Mouse (Mus musculus) adrenal gland (tissue): ENCODE measurements at regions not wholly inside any gene's neighbourhood (a gene's known extent, or its start where the extent isn't known, plus 50 kb on each side); places are given as distances from the start of the nearest gene placed in this dataset.

ENCODE experiments used
- intact Hi-C: fragments of 180-260 bp; cut with DNase I; formaldehyde crosslinking; loops from one replicate; pipeline ENCODE4 v1.15.1; 2025

DNA sequence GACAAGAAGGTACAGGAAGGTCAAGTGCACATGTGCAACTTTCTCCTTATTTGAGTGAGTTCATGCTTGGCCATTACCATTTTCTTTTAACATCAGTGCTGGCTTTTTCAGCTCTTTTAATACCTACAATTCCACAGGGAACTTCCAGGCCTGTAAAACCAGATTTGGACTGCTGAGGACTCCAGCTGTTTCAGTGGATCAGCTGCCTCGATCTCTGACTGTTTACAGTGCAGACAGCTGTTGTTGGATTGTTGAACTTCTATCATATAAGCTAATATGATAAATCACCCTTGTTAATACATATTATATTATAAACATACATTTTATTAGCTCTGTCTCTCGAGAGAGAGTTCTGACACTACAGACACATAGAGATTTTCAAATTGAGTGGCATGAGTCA, 126.1 kb upstream of the Adamts5 start:
- intact Hi-C loops, result no loop called here

DNA sequence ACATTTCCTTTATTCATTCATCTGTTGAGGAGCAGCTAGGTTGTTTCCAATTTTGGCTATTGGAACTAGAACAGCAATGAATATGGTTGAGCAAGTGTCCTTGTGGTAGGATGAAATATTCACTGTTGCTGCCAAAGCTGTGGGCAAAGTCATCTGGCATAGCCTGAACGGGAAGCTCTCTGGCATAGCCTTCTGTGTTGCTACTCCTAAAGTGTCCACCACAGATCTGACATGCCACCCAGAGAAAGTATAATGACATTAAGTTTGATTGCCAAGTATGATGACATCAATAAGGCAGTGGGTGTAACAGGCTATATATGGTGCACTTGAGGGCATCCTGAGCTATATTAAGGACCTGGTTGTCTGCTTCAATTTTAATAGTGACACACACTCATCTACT, 113.7 kb upstream of the Adamts5 start:
- intact Hi-C loops, result no loop called here

DNA sequence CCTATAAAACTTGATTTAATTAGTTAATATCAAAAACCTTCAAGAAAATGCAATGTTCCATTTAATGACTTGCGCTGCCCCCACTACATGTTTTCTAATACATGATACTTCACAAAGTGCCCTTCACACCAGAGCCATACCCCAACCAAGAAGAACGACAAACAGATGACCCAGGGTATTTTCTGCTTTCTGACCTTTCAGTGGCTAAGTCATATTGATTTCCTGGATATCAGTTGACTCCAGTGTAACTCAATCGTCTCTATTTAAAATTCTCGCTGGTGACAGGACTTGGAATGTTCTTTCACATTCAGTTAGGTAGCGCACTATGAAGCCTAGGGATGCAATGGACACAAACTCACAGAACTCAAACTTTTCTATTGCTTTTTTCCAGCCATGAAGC, 109.4 kb upstream of the Adamts5 start:
- intact Hi-C loops, result no loop called here

DNA sequence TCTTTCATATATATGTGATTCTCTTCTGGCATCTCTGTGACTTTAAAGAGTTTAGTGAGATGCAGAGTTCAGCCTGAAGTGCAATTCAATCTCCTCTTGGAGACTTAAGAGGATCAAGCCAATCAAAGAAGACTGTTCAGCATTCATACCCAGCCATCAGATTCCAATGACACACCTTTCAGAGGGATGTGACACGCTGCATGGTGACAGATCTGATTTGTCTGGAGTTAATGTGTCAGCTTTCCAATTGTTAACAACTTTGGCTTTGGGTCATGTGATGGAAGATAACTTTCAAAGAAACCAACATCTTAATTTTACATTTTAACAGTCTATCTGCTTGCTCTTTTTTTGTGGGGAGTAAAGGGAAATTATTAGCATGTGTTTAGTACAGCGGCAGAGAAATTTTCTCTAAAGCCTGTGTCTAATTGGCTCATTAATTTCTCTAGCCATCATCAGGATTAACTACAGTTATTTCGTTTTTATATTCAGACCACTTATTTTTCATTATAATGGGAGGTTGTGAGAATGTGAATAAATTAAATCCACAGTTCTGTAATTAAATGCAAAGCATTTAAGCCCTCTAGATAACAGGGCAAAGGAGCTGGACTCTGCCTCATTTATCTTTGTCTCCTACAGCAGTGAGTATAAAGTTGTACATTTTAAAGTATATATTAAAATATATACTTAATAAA, 108.2 kb upstream of the Adamts5 start:
- intact Hi-C loops, result no loop called here

DNA sequence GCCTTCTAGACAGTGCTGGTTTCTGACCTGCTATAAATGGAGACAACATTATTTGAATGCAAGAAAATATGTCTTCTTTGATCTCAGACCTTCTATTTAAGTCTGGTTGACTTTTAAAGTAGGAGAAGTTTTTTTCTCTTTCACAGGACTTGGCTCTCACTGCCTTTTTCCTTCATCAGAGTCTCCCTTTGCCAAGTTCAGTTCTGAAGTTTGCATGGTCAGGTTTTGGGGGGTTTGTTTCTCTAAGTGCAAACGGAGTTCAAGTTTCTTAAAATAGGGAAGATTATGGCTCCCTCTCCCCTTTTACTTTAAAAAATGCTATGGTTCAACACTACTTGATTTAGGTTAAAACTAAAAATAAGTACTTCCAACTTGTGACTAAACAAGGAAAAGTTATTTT, 106.2 kb upstream of the Adamts5 start:
- intact Hi-C loops, result no loop called here

DNA sequence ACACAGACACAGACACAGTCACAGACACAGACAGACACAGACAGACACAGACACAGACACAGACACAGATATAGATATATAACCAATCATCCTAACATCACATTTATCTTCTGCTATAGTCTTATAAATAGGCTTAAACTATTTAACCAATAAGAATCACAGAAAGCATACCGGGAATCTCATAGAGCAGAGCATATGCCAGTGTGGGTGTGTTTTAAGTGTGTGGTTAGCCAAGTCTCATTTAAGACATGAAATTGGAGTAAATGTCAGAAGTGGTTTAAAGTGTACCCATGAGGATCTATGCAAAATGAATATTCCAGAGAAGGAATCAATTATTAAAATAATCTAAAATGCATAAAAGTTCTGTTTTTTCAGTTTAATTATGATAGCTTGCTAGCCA, 99.2 kb upstream of the Adamts5 start:
- intact Hi-C loops, result no loop called here

DNA sequence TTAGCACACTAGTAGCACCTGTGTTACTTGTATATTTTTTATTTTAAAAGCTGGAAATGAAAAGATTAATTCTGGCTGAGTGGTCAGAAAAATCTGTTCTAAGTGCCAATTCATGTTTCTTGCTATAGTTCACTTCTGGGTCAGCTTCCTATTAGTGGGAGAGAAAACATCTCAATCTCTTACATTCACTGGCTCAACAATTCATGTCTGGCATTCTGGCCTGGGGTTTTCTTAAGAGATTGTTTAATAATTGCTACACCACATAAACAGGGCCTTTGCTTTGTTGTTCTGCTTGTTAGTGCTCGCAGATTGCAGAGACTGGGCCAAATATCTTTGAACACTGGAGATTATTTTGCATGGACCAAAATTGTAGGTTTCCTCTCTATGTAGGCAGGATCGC, 84.2 kb upstream of the Adamts5 start:
- intact Hi-C loops, result no loop called here

DNA sequence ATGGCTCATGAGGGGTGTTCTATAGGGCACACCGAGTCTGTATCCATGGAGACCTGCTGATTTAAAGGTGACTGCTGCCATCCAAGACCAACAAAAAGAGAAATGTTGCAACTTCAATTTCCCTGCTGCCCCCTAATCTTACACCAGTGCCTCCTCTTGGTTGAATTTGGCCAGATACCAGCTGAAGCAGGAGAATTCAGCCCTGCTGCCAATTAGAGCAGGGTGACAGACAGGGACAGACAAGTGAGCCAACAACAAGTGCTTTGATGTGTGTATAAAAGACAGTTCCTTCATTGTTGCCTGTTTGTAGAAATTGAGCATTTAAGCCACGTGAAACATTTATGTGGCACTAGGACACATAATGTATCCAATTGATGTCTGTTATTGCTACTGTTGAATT, 75.5 kb upstream of the Adamts5 start:
- intact Hi-C loops, result no loop called here

DNA sequence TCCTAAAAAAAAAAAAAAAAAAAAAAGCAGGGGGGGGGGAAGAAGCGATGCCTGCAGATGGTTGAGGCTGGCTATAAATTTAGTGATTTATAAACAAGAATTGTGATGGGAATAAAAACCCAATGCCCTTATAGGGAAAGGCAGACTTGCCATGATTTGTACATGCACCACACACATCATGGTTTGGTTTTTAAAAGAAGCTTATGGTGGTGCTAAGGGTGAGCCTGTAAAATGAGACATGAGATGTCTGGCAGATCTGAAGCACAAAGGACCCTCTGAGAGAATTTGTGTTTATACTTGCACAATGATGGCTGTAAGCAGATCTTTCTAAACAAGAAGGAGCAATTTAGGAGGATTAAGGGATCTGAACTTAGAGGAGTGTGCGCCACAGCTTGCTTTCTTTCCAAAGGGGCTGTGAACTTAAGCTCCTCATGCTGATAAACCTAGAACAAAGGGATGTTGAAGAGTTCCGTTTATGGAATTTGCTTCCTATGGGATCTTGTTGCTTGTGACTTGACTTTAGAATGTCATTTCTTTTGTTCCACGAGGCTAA, 65.3 kb upstream of the Adamts5 start:
- intact Hi-C loops, result no loop called here

DNA sequence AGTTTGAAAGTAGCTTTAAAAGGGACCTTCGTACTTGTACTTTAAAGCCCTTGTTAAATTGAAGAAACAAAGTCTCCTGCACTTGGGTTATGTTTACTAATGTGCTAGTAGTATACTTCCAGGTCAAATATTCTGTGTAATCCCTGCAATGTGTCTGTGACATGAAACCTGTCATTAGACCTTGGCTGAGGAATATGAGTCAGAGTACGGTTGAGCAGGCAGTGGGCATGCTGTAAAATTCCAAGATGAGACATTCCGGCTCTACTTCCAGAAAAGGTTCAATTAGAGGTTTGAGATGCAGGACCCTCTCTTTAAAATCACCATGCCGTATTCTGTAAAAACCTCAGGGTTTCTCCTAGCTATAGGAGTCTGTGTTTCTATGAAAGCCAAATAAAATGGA, 64.6 kb upstream of the Adamts5 start:
- intact Hi-C loops, result no loop called here

DNA sequence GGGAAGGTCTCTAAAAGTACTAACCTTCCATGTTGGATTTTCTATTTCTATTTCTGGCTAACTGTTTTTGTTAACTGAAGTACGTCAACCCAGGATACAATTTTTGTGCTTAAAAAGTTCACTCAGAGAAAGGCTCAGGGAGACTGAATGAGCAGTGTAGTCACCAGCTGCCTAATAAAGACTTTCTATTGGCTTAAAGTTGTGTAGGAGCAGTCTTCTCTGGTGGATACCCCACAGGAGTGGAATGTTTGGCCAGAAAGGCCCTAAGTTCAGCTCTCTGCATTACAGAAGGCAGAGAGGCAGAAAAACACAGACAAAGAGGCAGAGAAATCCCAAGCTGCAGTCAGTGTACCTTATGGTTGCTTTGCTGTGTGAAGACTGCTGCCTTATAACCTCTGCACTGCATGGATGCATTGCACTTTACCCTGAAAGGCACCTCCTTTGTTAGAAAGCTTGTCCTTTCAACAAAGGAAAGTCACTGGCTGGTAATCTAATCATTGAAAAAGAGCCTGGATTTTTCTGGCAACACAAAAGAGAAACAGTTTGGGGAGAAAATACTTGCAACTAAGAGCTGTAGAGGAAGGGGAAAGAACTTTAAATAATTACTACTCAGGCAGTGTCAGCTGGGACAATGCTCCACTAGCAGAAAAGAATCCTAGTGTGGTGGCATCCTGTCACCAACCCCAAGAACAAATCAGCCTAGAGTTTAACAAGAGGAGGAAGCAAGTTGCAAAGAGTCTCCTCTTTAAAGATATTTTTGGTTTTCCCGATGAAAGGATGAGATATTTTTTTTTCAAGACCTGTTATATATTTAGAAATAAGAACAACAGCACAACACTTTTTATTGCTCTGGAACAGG, 63.0 kb upstream of the Adamts5 start:
- intact Hi-C loops, result no loop called here

DNA sequence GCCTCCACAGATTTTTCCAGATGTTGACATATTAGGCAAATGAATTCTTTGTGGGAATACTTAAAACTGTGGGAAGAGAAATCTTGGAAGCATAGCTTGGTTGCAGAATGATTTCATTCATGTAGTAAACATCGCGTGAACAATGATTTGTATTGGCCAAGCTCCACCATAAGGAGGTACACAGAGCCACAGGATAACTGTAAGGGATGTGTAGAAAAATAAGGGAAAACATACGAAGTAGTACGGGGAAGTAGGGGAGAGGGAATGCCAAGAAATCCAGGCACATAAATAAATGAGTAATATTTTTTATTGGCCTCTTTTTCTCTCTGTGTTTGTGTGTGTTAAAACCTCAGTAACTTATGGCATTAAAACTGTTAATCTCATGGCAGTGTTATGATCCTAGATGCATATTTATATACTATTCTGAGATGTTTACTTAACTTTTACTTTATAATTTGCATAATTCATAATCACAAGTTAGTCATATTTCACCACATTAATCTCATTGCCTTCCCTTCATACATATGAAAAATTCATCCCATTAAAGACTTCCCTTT, 54.5 kb upstream of the Adamts5 start:
- intact Hi-C loops, result no loop called here

DNA sequence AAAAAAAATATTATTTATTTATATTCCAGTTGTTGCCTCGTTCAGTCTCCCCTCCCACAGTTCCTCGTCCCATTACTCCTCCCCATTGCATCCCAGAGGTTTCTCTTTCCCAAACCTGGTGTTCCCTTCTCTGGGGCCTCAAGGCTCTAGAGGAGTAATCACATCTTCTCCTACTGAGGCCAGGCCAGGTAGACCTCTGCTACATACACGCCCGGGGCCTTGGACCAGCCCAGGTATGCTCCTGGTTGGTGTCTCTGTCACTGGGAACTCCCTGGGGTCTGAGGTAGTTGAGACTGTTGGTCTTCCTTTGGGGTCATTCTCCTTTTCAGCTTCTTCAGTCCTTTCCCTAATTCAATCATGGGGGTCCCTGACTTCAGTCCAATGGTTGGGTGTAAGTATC, 50.0 kb upstream of the Adamts5 start:
- intact Hi-C loops, result no loop called here
